Mouse (Mus musculus) G1E (cell line): Measurements from ENCODE around the gene Sorcs3.

Source experiments
- CTCF ChIP-seq: IDR thresholded peaks from 2 replicates; pipeline ENCODE4 v1.5.1; 2012; ENCODE audit warnings: low read depth, low read length, inconsistent platforms, mixed read lengths
- GATA1 ChIP-seq: IDR thresholded peaks from 2 replicates; pipeline ENCODE4 v1.6.1; 2012; ENCODE audit warnings: borderline replicate concordance, low read length, inconsistent platforms, mixed read lengths
- GATA2 ChIP-seq: IDR thresholded peaks from 2 replicates; pipeline ENCODE4 v1.6.1; 2012; ENCODE audit warnings: low read depth, low read length, inconsistent platforms, borderline replicate concordance
- TAL1 ChIP-seq: conservative IDR thresholded peaks from 2 replicates; pipeline ENCODE4 v1.6.1; 2012; ENCODE audit warnings: low read depth, low read length, inconsistent platforms, mixed read lengths

DNA sequence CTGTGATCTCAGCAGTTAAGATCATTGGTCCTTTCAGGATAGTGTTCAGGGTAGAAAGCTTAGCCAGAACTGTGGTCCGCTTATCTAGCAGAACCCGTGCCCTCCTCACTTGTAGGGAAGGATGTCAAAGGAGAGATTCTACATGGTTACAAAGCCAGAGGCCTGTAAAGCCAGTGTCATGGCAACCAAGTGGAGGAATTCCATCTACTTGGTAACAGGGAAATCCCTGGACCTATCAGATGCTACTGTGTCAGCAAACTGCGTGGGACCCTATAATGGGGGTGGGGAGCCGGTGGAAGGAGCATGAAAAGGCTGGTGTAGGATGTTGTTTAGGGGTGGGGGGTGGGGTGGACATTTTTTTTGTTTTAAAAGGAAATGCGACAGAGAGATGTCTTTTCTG is 57.9 kb downstream of the Sorcs3 start:
- TF ChIP-seq GATA1 (no peak), TAL1 (no peak), CTCF (no peak), GATA2 (no peak)
